Mouse (Mus musculus) thymus, postnatal 36 days (tissue): ENCODE results near the gene Cpt1a.

Source experiments
- DNase-seq, 2 experiments: peaks; one replicate each; pipeline ENCODE4 v3.0.0; 2022; ENCODE audit warnings: mixed read lengths in 2 of 2

Cpt1a gene

DNA sequence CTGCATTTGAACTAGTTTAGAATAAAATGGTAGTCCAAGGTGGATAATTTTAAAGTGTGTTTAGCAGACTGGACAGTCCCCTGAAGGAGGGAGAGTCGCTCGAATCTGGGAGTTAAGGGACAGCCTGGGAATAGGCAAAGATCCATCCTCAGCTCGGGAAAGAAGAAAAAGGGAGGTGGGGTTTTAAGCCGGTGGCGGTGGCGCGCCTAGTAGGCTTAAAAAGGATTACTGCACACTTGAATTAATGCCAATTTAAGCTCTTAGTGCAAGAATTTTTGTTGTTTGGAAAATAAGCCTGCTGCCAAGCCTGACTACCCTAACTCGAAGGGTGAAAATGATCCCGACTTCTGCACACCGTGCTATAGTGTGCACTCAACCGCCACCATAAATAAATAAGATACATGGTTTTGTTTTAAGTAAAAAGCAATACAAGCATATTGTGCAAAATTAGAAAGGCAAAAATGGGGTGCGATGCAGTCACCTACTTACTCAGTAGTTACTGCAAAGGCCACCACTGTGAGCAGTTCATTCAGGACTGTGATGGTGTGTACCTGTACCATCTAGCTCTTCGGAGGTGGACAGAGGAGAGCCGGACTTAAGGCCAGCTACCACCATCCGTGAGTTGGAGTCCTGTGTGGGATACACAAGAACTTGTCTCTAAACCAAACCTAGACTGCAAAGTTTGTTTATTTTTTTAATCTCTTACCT is 3.8 kb downstream of the Cpt1a start:
- DNase-seq = peak in 1 of 2 experiments; percentile 20

DNA sequence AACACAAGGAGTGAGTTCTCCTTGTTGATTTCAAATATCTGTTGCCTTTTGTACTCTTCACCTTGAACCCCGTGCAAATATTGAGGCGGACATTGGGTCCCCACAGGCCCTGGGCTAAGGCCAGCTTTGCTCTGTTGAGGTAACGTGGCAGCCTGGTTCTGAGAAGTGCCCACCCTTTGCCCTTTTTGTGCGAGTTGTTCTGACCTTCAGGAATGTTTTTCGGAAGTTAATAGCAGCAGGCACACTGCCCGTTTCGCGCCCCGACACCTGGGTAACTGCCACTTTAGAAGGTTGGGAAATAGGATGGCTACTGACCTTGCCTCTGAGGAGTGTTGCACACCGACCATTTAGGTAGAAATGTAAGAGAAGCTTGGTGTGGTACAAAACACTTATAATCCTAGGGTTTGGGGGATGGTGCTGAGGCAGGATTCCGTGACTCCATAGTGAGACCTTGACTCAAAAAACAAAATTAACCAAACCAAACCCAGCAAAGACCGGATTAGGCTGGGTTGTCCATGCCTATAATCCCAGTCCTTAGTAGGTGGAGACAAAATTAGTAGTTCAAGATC is 4.4 kb downstream of the Cpt1a start:
- no peak for DNase-seq

DNA sequence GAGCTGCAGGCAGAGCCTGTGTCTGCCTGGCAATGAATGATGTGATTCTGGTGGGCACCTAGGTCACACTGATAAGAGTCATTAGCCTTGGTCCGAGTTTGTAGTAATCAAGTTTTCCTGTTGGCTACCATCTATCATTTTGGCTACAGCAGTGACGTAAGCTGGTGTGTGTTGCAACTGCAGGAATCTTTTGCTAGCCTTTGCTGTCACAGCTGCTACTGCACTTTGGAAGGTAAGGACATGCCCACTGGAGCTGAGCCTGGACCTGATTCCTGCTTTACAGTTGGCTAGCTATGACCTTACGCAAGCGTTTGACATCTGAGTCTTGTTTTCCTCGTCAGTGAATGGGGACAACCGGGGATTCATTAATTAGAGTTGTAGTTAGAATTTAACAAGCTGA is 11.1 kb downstream of the Cpt1a start:
- DNase-seq = no peak

GRCm38 (mm10) chr19:3333694-3334515 is 11.8 kb downstream of the Cpt1a start:
- no peak for DNase-seq

GRCm38 (mm10) chr19:3334550-3334949 is 12.4 kb downstream of the Cpt1a start:
- DNase-seq = no peak

- DNase-seq = no peak
Observed at GRCm38 (mm10) chr19:3335917-3336316, 13.8 kb downstream of the Cpt1a start.

DNA sequence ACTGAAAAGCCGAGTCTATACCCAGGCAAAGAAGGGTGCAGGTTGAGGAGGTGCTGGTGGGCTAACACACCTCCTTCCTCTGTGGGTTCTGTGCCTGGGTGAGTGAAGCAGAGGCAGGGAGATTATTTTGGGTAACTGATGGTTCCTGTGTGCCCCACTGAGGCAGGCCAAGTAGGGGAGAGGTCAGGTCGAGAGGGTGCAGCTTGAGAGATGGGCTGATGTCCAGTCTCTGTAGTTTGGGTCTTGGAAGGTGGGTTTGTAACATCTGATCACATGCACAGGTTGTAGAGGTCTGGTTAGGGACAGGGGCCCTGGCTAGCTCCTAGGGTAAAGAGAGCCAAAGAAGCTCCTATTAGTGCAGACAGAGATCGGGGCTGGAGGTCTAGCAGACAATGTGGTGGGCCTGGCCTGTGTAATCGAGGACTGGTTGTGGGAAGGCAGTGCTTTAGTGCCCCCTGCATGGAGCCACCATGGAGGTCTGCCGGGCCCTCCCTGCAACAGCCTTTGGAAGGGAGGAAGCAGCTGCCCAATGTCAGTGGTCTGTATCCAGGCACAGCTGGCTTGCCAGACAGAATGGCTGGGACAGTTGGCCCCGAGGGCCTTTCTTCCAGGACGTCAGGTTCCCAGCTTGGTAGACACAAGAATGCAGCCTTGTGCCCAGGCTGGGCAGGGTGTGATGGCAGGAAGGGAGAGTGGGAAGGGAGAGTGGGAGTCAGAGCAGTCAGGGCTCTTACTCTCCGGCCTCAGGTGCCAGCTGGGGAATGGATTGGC is 14.5 kb downstream of the Cpt1a start:
- DNase-seq = no peak

DNA sequence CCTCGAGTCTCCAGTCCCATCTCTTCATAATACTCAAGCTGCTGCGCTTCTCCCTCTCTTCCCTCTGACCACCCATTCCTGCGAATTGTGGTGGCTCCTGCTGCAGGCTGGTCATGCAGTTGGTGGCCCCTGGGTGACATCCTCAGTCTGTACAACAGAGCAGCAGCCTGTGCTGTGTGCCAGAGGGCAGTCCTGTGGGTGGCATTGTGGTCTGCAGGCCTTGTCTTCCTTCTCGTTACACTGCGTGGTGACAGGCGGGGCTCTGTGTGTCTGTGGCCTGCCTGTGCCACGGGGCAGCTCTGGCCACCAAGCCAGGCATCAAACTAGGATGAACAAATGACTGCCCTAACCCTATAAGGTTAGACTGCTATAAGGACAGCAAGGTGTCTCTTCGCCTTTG is 17.1 kb downstream of the Cpt1a start:
- no peak for DNase-seq

DNA sequence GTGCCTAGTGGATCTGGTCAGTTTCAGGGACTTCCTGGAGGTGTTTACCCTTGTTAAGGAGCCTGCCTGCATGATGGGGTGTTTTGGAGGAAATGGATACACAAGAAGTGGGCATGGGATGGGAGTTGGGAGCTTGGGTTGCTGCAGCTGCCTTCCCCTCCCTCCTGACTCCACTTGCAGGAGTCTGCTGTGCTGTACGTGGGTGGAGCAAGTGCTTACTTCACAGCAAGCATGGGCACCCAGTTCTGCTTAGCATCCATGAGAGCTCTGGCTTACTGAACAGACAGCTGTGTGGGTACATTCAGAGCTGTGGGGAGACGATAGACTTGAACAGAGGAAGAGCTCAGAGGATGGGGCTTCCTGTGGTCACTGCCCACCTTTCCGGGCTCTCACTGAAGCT is 18.9 kb downstream of the Cpt1a start:
- DNase-seq = peak; percentile 20 to 33

DNA sequence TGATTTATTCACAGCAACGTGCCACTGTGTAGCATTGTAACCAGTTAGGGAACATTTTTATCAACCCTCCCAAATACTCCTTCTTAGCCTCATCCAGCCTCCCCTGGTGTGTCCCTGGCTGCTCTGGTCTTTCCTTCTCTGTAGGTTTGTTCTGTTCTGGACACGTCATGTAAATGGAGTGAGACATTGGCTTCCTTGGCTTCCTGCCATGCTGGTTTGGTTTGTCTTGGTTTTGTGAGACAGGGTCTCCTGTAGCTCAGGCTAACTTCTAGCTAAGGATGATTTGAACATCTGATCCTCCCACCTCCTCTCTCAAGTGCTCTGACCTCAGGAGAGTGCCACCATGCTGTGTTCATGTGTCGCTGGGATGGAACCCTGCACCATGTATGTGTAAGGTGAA is 21.8 kb downstream of the Cpt1a start:
- no peak for DNase-seq

DNA sequence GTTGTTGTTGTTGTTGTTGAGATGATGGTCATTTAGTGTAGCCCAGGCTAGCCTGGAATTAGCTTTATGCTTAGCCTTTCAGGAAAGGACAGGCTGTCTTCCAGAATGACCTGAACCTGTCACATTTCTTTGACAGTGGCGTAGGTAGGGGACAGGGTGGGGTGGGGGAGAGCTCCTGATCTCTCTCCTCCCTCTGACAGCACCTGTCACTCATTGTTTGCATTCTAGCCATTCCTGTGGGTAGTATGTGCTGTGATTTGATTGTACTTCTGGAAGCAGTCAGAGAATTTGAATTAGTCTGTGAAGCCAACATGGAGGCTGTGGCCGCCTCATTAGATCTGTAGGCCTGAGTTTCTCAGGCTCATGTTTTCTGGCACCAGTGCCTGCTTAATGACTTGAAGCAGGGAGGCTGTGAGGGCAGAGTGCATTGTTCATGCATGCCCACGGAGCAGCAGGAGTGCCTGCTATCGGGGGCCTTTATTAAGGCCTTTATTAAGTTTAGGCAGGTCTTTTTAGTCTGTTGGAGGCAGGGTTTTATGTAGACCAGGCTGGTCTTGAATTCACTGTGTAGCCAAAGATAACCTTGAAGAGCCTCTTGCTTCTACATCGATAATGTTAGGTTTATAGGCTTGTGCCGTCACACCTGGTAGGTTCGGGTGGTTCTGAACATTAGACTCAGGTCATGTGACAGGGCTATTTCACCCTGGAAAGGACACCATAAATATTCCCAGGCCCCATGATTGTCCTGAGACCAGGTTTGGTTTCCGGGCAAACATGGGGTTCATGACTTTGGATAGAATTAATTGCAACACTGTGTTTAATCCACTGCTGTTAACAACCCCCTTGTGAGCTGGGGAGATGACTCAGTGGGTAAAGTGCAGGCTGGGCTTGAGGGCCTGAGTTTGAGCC is 22.8 kb downstream of the Cpt1a start:
- DNase-seq = no peak

- DNase-seq = no peak
Observed at GRCm38 (mm10) chr19:3347784-3348183, 25.6 kb downstream of the Cpt1a start.

DNA sequence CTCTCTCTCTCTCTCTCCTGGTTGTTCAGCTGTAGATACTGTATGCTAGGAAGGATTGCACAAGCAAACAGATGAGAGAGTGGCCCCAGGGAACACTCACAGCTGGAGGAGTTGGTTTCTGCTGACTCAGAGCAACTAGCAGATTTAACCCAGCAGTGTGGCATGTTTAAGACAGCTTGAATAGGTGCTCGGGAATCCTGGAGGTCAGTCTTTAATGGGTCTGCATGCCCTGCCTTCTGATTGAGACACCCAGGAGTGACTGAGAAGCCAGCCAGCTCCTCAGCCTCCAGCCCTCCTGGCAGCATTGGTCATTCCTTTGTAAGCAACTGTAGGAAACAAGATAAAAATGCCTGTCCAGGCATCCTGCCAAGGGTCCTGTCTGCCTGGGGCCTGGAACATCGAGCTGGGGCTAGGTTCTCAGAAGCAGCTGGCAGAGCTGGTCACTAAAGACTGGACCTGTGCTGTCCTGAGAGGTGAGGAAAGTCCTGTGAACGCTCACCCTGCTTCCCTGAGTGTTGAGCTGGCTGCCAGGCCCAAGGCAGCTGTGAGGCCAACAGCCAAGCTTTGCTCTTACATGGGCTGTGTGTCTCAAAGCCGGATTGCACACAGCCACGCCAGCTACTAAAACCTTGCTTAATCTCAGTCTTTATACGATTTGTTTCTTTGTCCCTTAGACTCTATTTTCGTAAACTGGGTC is 31.4 kb downstream of the Cpt1a start:
- no peak for DNase-seq

- DNase-seq = peak in 1 of 2 experiments; percentile 27
Observed at GRCm38 (mm10) chr19:3355096-3355495, 33.0 kb downstream of the Cpt1a start.

GRCm38 (mm10) chr19:3356516-3356915 is 34.4 kb downstream of the Cpt1a start:
- DNase-seq = no peak

- DNase-seq = no peak
Observed at GRCm38 (mm10) chr19:3357620-3358019, 35.5 kb downstream of the Cpt1a start.

GRCm38 (mm10) chr19:3359841-3360588 is 37.9 kb downstream of the Cpt1a start:
- DNase-seq = no peak

GRCm38 (mm10) chr19:3363510-3363909 is 41.4 kb downstream of the Cpt1a start:
- DNase-seq = no peak

- DNase-seq = no peak
Observed at GRCm38 (mm10) chr19:3365089-3365488, 43.0 kb downstream of the Cpt1a start.

GRCm38 (mm10) chr19:3368276-3368675 is 46.1 kb downstream of the Cpt1a start:
- no peak for DNase-seq

DNA sequence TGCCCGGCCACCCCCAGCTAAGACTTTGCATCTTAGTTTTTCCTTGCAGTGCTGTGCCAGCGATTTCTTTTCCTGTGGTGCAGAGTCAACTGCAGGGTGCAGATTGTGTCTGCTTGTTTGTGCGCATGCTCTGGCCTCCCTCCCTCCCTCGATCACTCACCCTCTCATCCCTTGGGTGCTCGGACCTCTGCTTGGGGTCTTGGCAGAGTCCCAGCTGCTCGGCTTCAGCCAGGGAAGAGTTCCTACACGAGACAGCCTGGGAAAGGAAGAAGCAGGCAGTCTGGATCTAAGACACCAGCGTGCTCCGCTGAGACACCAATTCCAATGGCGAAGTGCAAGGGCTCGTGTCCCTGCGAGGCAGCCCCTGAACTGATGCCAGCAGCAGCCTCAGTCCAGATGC is 51.2 kb downstream of the Cpt1a start:
- DNase-seq = no peak
